Mouse (Mus musculus): ENCODE data around the gene Daxx. TPM values are rescaled to one million over a fixed set of nuclear protein-coding genes. Genes with fewer than 3 reads are reported as not detected.
"Not testable (repeated sequence)": the region's sequence is repeated elsewhere in the genome, so short reads cannot be mapped to it uniquely, and the experiment has no call there.

The Daxx gene
- polyA plus RNA-seq, 1 experiment from 2014 or later, result 61.5 TPM

DNA sequence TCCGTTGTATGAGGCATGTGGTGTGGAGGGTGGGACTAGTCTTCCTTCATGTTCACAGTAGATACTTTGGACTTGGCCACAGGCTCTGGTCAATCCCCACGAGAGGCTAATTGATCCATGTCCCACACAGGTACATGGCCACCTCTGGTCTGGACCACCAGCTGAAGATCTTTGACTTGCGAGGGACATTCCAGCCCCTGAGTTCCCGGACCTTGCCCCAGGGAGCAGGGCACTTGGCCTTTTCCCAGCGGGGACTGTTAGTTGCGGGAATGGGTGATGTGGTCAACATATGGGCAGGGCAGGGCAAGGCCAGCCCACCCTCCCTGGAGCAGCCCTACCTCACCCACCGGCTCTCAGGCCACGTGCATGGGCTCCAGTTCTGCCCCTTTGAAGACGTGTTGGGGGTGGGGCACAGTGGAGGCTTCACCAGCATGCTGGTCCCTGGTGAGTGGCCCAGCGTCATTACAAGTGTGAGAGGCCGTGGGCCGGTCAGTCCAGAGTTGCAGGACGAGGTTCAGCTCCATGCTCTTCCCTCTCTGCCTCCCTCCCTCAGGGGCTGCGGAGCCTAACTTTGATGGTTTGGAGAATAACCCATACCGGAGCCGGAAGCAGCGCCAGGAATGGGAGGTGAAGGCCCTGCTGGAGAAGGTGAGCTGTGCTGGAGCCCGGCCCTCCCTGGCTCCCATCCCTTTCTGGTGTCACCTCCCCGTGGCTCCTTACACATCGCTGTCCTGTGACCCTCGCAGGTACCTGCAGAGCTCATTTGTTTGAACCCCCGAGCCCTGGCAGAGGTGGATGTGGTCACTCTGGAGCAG, 39.1 kb downstream of the Daxx start:
- Histone ChIP-seq H3K9me3 (ENCODE audit: control insufficient read depth, low read length) (no peaks in the 10 kb centered on the region), H3K27ac (ENCODE audit: low read length) (no peak overlapping the region), H3K9ac (replicated peaks; ENCODE audit: low read depth, low read length) (no peak overlapping the region), H3K27me3 (replicated peaks; ENCODE audit: control insufficient read depth, insufficient read depth, low read length) (no peaks in the 10 kb centered on the region), H3K4me1 (replicated peaks; ENCODE audit: control insufficient read depth, insufficient read depth, low read length) (peaks cover 29% of the 10 kb centered on the region), H3K36me3 (ENCODE audit: control insufficient read depth, insufficient read depth) (peaks cover 24% of the 10 kb centered on the region), H3K4me2 (ENCODE audit: low read length) (no peak overlapping the region), H3K4me3 (replicated peaks; ENCODE audit: low read length) (no peak overlapping the region)
- no peak for ATAC-seq
- 88% methylated on average over 22 of the region's 22 CpGs for WGBS

GRCm38 (mm10) chr17:33948905-33949537, 39.8 kb downstream of the Daxx start:
- Histone ChIP-seq H3K27me3 (replicated peaks; ENCODE audit: control insufficient read depth, insufficient read depth, low read length) (no peaks in the 10 kb centered on the region), H3K4me3 (replicated peaks; ENCODE audit: low read length) (no peak overlapping the region), H3K9me3 (ENCODE audit: control insufficient read depth, low read length) (no peaks in the 10 kb centered on the region), H3K9ac (replicated peaks; ENCODE audit: low read depth, low read length) (no peak overlapping the region), H3K4me2 (ENCODE audit: low read length) (no peak overlapping the region), H3K27ac (ENCODE audit: low read length) (no peak overlapping the region), H3K36me3 (ENCODE audit: control insufficient read depth, insufficient read depth) (peaks cover 21% of the 10 kb centered on the region), H3K4me1 (replicated peaks; ENCODE audit: control insufficient read depth, insufficient read depth, low read length) (peaks cover 36% of the 10 kb centered on the region)
- ATAC-seq, result no peak
- 92% methylated on average over 19 of the region's 19 CpGs for WGBS

- no peaks in the 10 kb centered on the region for H3K9me3 ChIP-seq (ENCODE audit: control insufficient read depth, low read length)
- peak overlapping the region; percentile 81 for H3K9ac ChIP-seq (replicated peaks; ENCODE audit: low read depth, low read length)
- 81% methylated on average over 10 of the region's 10 CpGs for WGBS
- H3K4me3 ChIP-seq (replicated peaks; ENCODE audit: low read length), result peak overlapping the region; percentile 57
- no peak for ATAC-seq
- H3K36me3 ChIP-seq (ENCODE audit: control insufficient read depth, insufficient read depth), result peaks cover 16% of the 10 kb centered on the region
- no peak overlapping the region; the same call in 1 of the 2 replicates for H3K27ac ChIP-seq (ENCODE audit: low read length)
- H3K27me3 ChIP-seq (replicated peaks; ENCODE audit: control insufficient read depth, insufficient read depth, low read length), result no peaks in the 10 kb centered on the region
- peaks cover 45% of the 10 kb centered on the region for H3K4me1 ChIP-seq (replicated peaks; ENCODE audit: control insufficient read depth, insufficient read depth, low read length)
- peak overlapping the region; percentile 91 for H3K4me2 ChIP-seq (ENCODE audit: low read length)
These were observed 41.0 kb downstream of the Daxx start for GRCm38 (mm10) chr17:33950131-33950625.

DNA sequence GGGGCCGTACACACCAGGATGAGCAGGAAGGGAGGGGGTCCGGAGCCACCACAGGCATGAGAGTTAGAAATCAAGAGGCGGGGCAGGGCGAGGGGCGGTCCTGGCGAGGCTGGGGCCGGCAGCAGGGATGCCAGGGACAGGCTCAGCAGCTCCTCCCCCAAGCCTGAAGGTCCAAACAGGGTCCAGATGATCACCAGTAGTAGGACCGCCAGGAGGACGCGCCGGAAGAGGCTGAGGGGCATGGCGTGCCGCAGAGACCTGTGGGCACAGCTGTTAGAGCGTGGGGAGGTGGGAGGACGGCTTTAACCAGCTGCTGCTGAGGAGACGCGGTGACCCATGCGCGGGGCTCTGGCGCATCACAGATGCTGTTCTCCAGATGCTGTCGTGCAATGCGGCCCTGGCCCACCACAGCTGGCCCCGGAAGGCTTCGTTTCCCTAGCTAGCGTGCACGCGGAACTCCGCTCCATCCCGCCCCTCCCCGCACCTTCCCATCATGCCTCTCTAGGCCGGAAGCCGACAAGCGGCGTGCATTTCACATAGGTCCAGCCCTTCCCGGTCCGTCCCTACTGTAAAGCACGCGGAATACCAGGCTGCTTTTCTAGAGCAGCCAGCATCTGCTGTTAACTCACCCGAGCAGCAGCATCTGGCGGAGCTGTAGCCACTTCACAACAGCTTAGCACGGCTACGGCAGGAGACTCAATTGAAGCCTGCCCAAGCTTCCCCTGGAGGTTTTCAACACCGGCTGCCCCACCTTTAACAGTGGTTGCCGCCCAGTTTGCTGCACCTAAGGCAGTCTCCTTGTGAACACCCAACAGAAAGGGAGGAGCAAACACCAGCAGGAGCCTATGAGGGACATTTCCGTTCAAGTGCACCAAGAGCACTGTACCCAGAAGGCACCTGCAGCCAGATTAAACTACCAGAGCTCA, 42.1 kb downstream of the Daxx start, which contains the start of gene B3galt4:
Gene B3galt4 (minus strand): TSS at position 468 of the 926 bp plus-strand sequence.
- H3K4me1 ChIP-seq (replicated peaks; ENCODE audit: control insufficient read depth, insufficient read depth, low read length), result peaks cover 45% of the 10 kb centered on the region
- H3K9me3 ChIP-seq (ENCODE audit: control insufficient read depth, low read length), result no peaks in the 10 kb centered on the region
- 1% methylated on average over 45 of the region's 45 CpGs for WGBS
- ATAC-seq, result peak; percentile 71
- H3K4me2 ChIP-seq (ENCODE audit: low read length), result peak within 1 kb of the TSS; percentile 91
- H3K27me3 ChIP-seq (replicated peaks; ENCODE audit: control insufficient read depth, insufficient read depth, low read length), result no peaks in the 10 kb centered on the region
- peak within 1 kb of the TSS; percentile 81 for H3K9ac ChIP-seq (replicated peaks; ENCODE audit: low read depth, low read length)
- peaks cover 14% of the 10 kb centered on the region for H3K36me3 ChIP-seq (ENCODE audit: control insufficient read depth, insufficient read depth)
- peak within 1 kb of the TSS; percentile 73 for H3K27ac ChIP-seq (ENCODE audit: low read length)
- H3K4me3 ChIP-seq (replicated peaks; ENCODE audit: low read length), result peak within 1 kb of the TSS; percentile 57

DNA sequence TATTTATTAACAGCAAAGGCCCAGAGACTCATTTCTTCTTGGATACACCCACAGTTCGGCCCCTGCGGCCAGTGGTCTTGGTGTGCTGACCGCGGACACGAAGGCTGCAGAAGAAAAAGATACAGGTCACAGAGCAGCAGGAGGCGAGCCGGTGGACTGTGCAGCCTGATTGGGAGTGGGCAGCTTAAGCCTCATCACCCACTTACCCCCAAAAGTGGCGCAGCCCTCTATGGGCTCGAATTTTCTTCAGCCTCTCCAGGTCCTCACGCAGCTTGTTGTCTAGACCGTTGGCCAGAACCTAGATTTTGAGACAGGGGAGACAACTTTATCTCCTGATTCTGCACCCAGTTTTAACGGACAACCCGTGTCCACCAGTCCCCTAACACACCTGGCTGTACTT, 42.8 kb downstream of the Daxx start:
- 77% methylated on average over 13 of the region's 13 CpGs for WGBS
- not testable (repeated sequence) for H3K4me2 ChIP-seq (ENCODE audit: low read length); ATAC-seq; H3K4me3 ChIP-seq (replicated peaks; ENCODE audit: low read length); H3K27ac ChIP-seq (ENCODE audit: low read length); H3K9me3 ChIP-seq (ENCODE audit: control insufficient read depth, low read length); H3K9ac ChIP-seq (replicated peaks; ENCODE audit: low read depth, low read length); H3K27me3 ChIP-seq (replicated peaks; ENCODE audit: control insufficient read depth, insufficient read depth, low read length)
- Histone ChIP-seq H3K4me1 (replicated peaks; ENCODE audit: control insufficient read depth, insufficient read depth, low read length) (peaks cover 51% of the 10 kb centered on the region), H3K36me3 (ENCODE audit: control insufficient read depth, insufficient read depth) (peaks cover 12% of the 10 kb centered on the region)

- Histone ChIP-seq H3K9me3 (ENCODE audit: control insufficient read depth, low read length) (no peaks in the 10 kb centered on the region), H3K4me2 (ENCODE audit: low read length) (no peak overlapping the region), H3K36me3 (ENCODE audit: control insufficient read depth, insufficient read depth) (peaks cover 12% of the 10 kb centered on the region), H3K27ac (ENCODE audit: low read length) (no peak overlapping the region), H3K27me3 (replicated peaks; ENCODE audit: control insufficient read depth, insufficient read depth, low read length) (no peaks in the 10 kb centered on the region), H3K9ac (replicated peaks; ENCODE audit: low read depth, low read length) (no peak overlapping the region), H3K4me3 (replicated peaks; ENCODE audit: low read length) (no peak overlapping the region), H3K4me1 (replicated peaks; ENCODE audit: control insufficient read depth, insufficient read depth, low read length) (peaks cover 51% of the 10 kb centered on the region)
- 79% methylated on average over 4 of the region's 4 CpGs for WGBS
- ATAC-seq, result no peak
These were observed 43.7 kb downstream of the Daxx start for GRCm38 (mm10) chr17:33952879-33953278.

DNA sequence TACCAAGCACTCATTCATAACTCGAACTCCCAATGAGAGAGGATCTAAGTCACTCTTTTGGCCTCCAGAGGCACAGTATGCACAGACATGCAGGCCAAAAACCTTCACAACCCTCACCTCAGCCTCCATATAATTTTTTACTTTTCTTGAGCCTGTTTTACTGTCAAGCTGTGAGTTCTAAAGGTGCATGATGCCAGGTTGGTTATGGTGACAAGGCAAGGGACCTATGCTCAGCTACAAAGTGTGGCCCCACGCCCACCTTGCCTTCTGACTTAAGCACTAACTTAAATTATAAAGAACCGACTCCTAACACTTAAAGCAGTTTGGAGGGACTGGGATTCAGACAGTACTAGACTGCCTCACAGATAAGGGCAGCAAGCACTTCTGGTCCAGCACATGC, 44.1 kb downstream of the Daxx start:
- Histone ChIP-seq H3K4me1 (replicated peaks; ENCODE audit: control insufficient read depth, insufficient read depth, low read length) (peaks cover 51% of the 10 kb centered on the region), H3K36me3 (ENCODE audit: control insufficient read depth, insufficient read depth) (peaks cover 12% of the 10 kb centered on the region), H3K9ac (replicated peaks; ENCODE audit: low read depth, low read length) (no peak overlapping the region), H3K4me3 (replicated peaks; ENCODE audit: low read length) (no peak overlapping the region), H3K27ac (ENCODE audit: low read length) (no peak overlapping the region), H3K9me3 (ENCODE audit: control insufficient read depth, low read length) (no peaks in the 10 kb centered on the region), H3K27me3 (replicated peaks; ENCODE audit: control insufficient read depth, insufficient read depth, low read length) (no peaks in the 10 kb centered on the region), H3K4me2 (ENCODE audit: low read length) (no peak overlapping the region)
- ATAC-seq, result no peak
- 79% methylated on average over 3 of the region's 3 CpGs for WGBS

DNA sequence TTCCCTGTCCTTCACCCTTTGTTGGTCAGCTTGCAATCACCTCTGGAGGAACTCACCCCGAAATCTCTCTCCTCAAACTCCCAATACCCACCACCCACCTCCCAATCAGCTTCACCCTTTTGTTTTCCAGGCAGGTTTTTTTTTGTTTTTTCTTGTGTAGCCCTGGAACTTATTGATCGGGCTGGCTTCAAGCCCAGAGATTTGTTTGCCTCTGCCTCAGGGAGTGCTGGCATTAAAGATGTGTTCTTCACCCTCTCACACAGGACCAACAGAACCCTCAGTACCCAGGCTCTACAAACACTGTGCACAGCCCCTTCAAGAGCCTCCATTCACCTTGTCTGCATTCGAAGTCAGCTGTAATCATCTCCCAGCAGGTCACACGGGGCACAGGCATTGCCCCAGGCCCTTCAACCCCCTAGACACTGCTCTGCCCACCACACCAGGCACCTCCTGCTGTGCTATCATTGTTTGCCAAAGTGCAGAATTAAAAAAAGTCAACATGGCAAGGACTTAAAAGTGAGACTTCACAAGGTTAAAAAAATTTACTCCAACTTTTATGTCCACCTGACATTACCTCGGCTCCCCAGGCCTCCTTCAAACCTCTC, 44.8 kb downstream of the Daxx start:
- Histone ChIP-seq H3K27ac (ENCODE audit: low read length) (no peak overlapping the region), H3K4me3 (replicated peaks; ENCODE audit: low read length) (peak overlapping the region; percentile 85), H3K27me3 (replicated peaks; ENCODE audit: control insufficient read depth, insufficient read depth, low read length) (no peaks in the 10 kb centered on the region), H3K4me2 (ENCODE audit: low read length) (peak overlapping the region; percentile 82), H3K9me3 (ENCODE audit: control insufficient read depth, low read length) (no peaks in the 10 kb centered on the region), H3K9ac (replicated peaks; ENCODE audit: low read depth, low read length) (no peak overlapping the region; the same call in 1 of the 2 replicates), H3K36me3 (ENCODE audit: control insufficient read depth, insufficient read depth) (peaks cover 9% of the 10 kb centered on the region), H3K4me1 (replicated peaks; ENCODE audit: control insufficient read depth, insufficient read depth, low read length) (peaks cover 51% of the 10 kb centered on the region)
- no peak for ATAC-seq
- WGBS, result 29% methylated on average over 5 of the region's 5 CpGs

Measured in forebrain, embryonic 16.5 days (tissue).